Mouse (Mus musculus) cerebellum, adult 2 months (tissue): ENCODE measurements around the gene Serpina1c.

Experiments used
- CTCF ChIP-seq: fragments of 200-500 bp; IDR thresholded peaks from 2 replicates; pipeline ENCODE4 v1.5.1; 2011; ENCODE audit warnings: low read depth, mild to moderate bottlenecking, control low read depth, low read length, moderate library complexity, borderline replicate concordance; ENCODE audit not compliant: insufficient read depth
- POLR2A ChIP-seq: fragments of 200-500 bp; IDR thresholded peaks from 2 replicates; pipeline ENCODE4 v1.6.1; 2011; ENCODE audit warnings: low read length, control low read depth, borderline replicate concordance; ENCODE audit not compliant: insufficient read depth

DNA sequence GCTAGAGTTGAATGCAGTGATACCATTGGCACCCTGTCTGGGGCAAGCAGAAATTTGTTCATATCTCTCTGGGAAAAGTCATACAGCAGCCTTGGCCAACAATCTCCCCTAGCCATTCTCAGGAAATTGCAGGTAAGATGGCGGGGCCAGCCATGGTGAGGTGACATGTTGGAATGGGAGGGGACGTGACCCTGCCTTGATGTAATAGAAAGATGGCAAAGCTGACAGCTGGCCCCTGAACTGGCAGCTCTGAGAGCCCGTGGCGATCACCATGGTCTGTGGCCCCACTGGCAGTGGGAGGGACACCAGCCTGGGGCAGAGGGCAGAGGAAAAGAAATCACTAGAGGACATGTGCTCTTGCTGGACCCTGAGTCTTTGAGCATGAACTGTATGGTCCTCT lies 41.6 kb upstream of the Serpina1c start:
- TF ChIP-seq CTCF (no peak), POLR2A (no peak)
